In genomic region chr6:112973786-112974720, GRCm38 (mm10) we compare ENCODE assay signal across 9 mouse cellular contexts. TPM values are rescaled to one million over a fixed set of nuclear protein-coding genes. Genes with fewer than 3 reads are reported as not detected.
A peak's percentile ranks its signal among the peaks of the same experiment; 100 is the strongest.
DNase-seq lines count a peak whose midpoint lies in the region; ATAC-seq and TF ChIP-seq lines count a peak whose summit lies in the region.
"Had no signal": no experiment of that assay in that cellular context is flagged by ENCODE, and none has a peak within 500 bp of the region (broad histone marks: within the 10 kb centered on the region; RNA-seq: fewer than 3 reads in every experiment).

No protein-coding gene starts in this region.

- no peaks in the 10 kb centered on the region for H3K36me3 ChIP-seq in hindbrain, embryonic 11.5 days (ENCODE audit: control insufficient read depth, insufficient read depth, low read length)
- no peaks in the 10 kb centered on the region for H3K36me3 ChIP-seq in midbrain, embryonic 16.5 days (ENCODE audit: control insufficient read depth, insufficient read depth, low read length)
- H3K36me3 ChIP-seq in kidney, embryonic 16.5 days (ENCODE audit: insufficient read depth, low read length), result no peaks in the 10 kb centered on the region

- DNase-seq in layer of hippocampus, adult 2 months (ENCODE audit: low spot score in 2 of 2), result no peak
- DNase-seq in layer of hippocampus, adult 11-12 months (ENCODE audit: low spot score), result no peak
- peak; percentile 41 for DNase-seq in embryo, embryonic 10 days (ENCODE audit: low spot score)
- peak; percentile 47 for DNase-seq in hindbrain, embryonic 11.5 days (ENCODE audit: low spot score)
- DNase-seq in ovary, postnatal 36 days (ENCODE audit: low spot score), result no peak
- no peak for DNase-seq in thymus, postnatal 0 days (ENCODE audit: low spot score)

- peaks cover 29% of the 10 kb centered on the region for H3K4me1 ChIP-seq in hindbrain, embryonic 11.5 days (replicated peaks; ENCODE audit: control insufficient read depth, insufficient read depth, low read length)
- H3K4me1 ChIP-seq in midbrain, embryonic 16.5 days (ENCODE audit: control insufficient read depth, insufficient read depth, low read length), result peaks cover 44% of the 10 kb centered on the region
- H3K4me1 ChIP-seq in kidney, embryonic 16.5 days (ENCODE audit: insufficient read depth, low read length), result peaks cover 19% of the 10 kb centered on the region

- no peak for ATAC-seq in hindbrain, embryonic 11.5 days (ENCODE audit: low FRiP score)
- ATAC-seq in midbrain, embryonic 16.5 days, result peak; percentile 18; the same call in 1 of the 2 replicates
- no peak for ATAC-seq in kidney, embryonic 16.5 days (ENCODE audit: low FRiP score, low TSS enrichment)

- no peaks in the 10 kb centered on the region for H3K9me3 ChIP-seq in hindbrain, embryonic 11.5 days (ENCODE audit: control insufficient read depth, low read length)
- H3K9me3 ChIP-seq in midbrain, embryonic 16.5 days (replicated peaks; ENCODE audit: control insufficient read depth, low read length, poor library complexity, severe bottlenecking), result no peaks in the 10 kb centered on the region
- no peaks in the 10 kb centered on the region for H3K9me3 ChIP-seq in kidney, embryonic 16.5 days (ENCODE audit: low read length)

- no peak overlapping the region for H3K4me3 ChIP-seq in layer of hippocampus, adult 2 months
- no peak overlapping the region for H3K4me3 ChIP-seq in hindbrain, embryonic 11.5 days (ENCODE audit: low read depth, low read length)
- H3K4me3 ChIP-seq in midbrain, embryonic 16.5 days (ENCODE audit: low read depth, low read length), result no peak overlapping the region
- H3K4me3 ChIP-seq in kidney, embryonic 16.5 days (ENCODE audit: low read length), result no peak overlapping the region
- H3K4me3 ChIP-seq: erythroblast, embryonic 14.5 days had no signal

- H3K27me3 ChIP-seq in hindbrain, embryonic 11.5 days (ENCODE audit: control insufficient read depth, insufficient read depth, low read length), result no peaks in the 10 kb centered on the region
- H3K27me3 ChIP-seq in midbrain, embryonic 16.5 days (ENCODE audit: control insufficient read depth, insufficient read depth, low read depth, low read length), result no peaks in the 10 kb centered on the region
- H3K27me3 ChIP-seq in kidney, embryonic 16.5 days (ENCODE audit: insufficient read depth, low read length), result no peaks in the 10 kb centered on the region

- peak; percentile 41 for TF ChIP-seq CTCF in layer of hippocampus, adult 2 months (conservative IDR thresholded peaks at IDR 0.05)

- H3K4me2 ChIP-seq in hindbrain, embryonic 11.5 days (replicated peaks; ENCODE audit: low read depth, low read length), result no peak overlapping the region
- H3K4me2 ChIP-seq in midbrain, embryonic 16.5 days (ENCODE audit: low read length), result peak overlapping the region; percentile 34
- no peak overlapping the region for H3K4me2 ChIP-seq in kidney, embryonic 16.5 days (replicated peaks; ENCODE audit: low read depth, low read length)

- no peak overlapping the region for H3K9ac ChIP-seq in hindbrain, embryonic 11.5 days (ENCODE audit: low read depth, low read length)
- peak overlapping the region; percentile 6; the same call in 1 of the 2 replicates for H3K9ac ChIP-seq in midbrain, embryonic 16.5 days (ENCODE audit: low read depth, low read length)
- no peak overlapping the region for H3K9ac ChIP-seq in kidney, embryonic 16.5 days (replicated peaks; ENCODE audit: low read length)

- 51% methylated on average over 19 of the region's 19 CpGs for WGBS in hindbrain, embryonic 11.5 days
- WGBS in midbrain, embryonic 16.5 days, result 23% methylated on average over 19 of the region's 19 CpGs
- WGBS in kidney, embryonic 16.5 days, result 76% methylated on average over 19 of the region's 19 CpGs

- H3K27ac ChIP-seq in layer of hippocampus, adult 2 months, result peak overlapping the region; percentile 88
- H3K27ac ChIP-seq in hindbrain, embryonic 11.5 days (ENCODE audit: low read depth, low read length), result peak overlapping the region; percentile 92
- peak overlapping the region; percentile 81 for H3K27ac ChIP-seq in midbrain, embryonic 16.5 days (ENCODE audit: low read length)
- no peak overlapping the region for H3K27ac ChIP-seq in kidney, embryonic 16.5 days (ENCODE audit: low read length)

RNA-seq across cellular contexts. Expression of gene Srgap3, which starts 27.0 kb away (rescaled TPM):
- total RNA-seq in layer of hippocampus, adult 2 months (2021), result 100 to 1,000 TPM; 288 to 291 TPM
- polyA plus RNA-seq in hindbrain, embryonic 11.5 days (2014; fragmentation: Nextera tagmentation; extraction: Ambion mirVana), result 49.8 and 89.6 TPM in 2 replicates
- polyA plus RNA-seq in midbrain, embryonic 16.5 days (2015; fragmentation: Nextera tagmentation; extraction: Ambion mirVana), result 37.4 and 38.6 TPM in 2 replicates
- polyA plus RNA-seq in kidney, embryonic 16.5 days (2015; fragmentation: Nextera tagmentation; extraction: Ambion mirVana), result 3.9 and 5.8 TPM in 2 replicates
- 0.71 and 1.2 TPM in 2 replicates for polyA plus RNA-seq in thymus, postnatal 0 days (2015; fragmentation: Nextera tagmentation; extraction: Ambion mirVana)

Comparison
In these comparisons a context has a peak if more than half of its experiments do, and no peak if none do; other contexts are left out.
1. DNase-seq: peak in embryo, embryonic 10 days (single experiment) and hindbrain, embryonic 11.5 days (single experiment); none in layer of hippocampus, adult 2 months (0 of 2), layer of hippocampus, adult 11-12 months (single experiment), ovary, postnatal 36 days (single experiment) and thymus, postnatal 0 days (single experiment).